Mouse (Mus musculus): ENCODE data around the gene Gm10203.
"Not testable (repeated sequence)": the region's sequence is repeated elsewhere in the genome, so short reads cannot be mapped to it uniquely, and the experiment has no call there.

Gene Gm10203

GRCm38 (mm10) chr6:149135631-149136030 lies 5.7 kb downstream of the Gm10203 start:
- DNase-seq, result no peak

GRCm38 (mm10) chr6:149137936-149138335 lies 8.0 kb downstream of the Gm10203 start:
- DNase-seq, result no peak

- DNase-seq, result peak; percentile 49 to 59
These were observed 9.0 kb downstream of the Gm10203 start for GRCm38 (mm10) chr6:149139011-149139410.

- DNase-seq, result no peak
These were observed 9.5 kb downstream of the Gm10203 start, which contains the start of gene Etfbkmt for GRCm38 (mm10) chr6:149139471-149139870. TSS of gene Etfbkmt (plus strand) at chr6:149139849.

GRCm38 (mm10) chr6:149141393-149142173 lies 11.6 kb downstream of the Gm10203 start:
- peak; percentile 94 to 95 for DNase-seq

GRCm38 (mm10) chr6:149145143-149145542 lies 15.2 kb downstream of the Gm10203 start:
- DNase-seq, result no peak

- no peak for DNase-seq
These were observed 18.7 kb downstream of the Gm10203 start for GRCm38 (mm10) chr6:149148436-149149229.

- DNase-seq, result no peak
These were observed 22.1 kb downstream of the Gm10203 start for GRCm38 (mm10) chr6:149152119-149152518.

GRCm38 (mm10) chr6:149153473-149154115 lies 23.6 kb downstream of the Gm10203 start:
- no peak for DNase-seq

- no peak for DNase-seq
These were observed 24.4 kb downstream of the Gm10203 start for GRCm38 (mm10) chr6:149154116-149155030.

GRCm38 (mm10) chr6:149155031-149155841 lies 25.3 kb downstream of the Gm10203 start:
- no peak for DNase-seq

- not testable (repeated sequence) for DNase-seq
These were observed 37.1 kb downstream of the Gm10203 start for GRCm38 (mm10) chr6:149167038-149167437.

- no peak for DNase-seq
These were observed 37.7 kb downstream of the Gm10203 start for GRCm38 (mm10) chr6:149167672-149168071.

- DNase-seq, result no peak
These were observed 38.5 kb downstream of the Gm10203 start for GRCm38 (mm10) chr6:149168436-149168835.

GRCm38 (mm10) chr6:149169965-149170364 lies 40.0 kb downstream of the Gm10203 start:
- not testable (repeated sequence) for DNase-seq

- DNase-seq, result no peak
These were observed 44.1 kb downstream of the Gm10203 start for GRCm38 (mm10) chr6:149173831-149174625.

- no peak for DNase-seq
These were observed 45.1 kb downstream of the Gm10203 start for GRCm38 (mm10) chr6:149174932-149175570.

GRCm38 (mm10) chr6:149179064-149179463 lies 49.1 kb downstream of the Gm10203 start:
- no peak for DNase-seq
